Mouse (Mus musculus): ENCODE measurements at regions not wholly inside any gene's neighbourhood (a gene's known extent, or its start where the extent isn't known, plus 50 kb on each side); places are given as distances from the start of the nearest gene placed in this dataset.

DNA sequence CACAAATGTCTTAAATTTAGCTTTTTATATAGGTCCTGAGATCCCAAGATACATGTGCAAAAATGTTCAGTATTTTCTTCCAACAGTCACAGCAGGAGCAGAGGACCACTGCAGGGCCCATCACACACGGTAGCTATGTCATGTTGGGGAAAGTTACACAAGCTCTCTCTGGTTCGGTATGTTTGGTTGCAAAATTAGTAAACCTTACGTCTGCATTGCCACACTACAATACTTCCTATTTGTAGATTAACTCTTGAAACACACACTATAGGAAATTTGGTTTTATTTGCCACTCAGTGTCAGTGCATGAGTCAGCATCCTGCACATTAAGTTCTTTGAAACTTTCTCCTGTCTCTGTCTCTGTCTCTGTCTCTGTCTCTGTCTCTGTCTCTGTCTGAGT is 82.0 kb downstream of the Cth start:
- TF ChIP-seq CTCF (IDR thresholded peaks at IDR 0.05; ENCODE audit: borderline replicate concordance, extremely low read depth, insufficient read depth, insufficient read length) (no peak), POLR2A (IDR thresholded peaks at IDR 0.05; ENCODE audit: borderline replicate concordance, extremely low read depth, insufficient read depth, insufficient read length, poor library complexity, severe bottlenecking) (no peak)
- DNase-seq (ENCODE audit: low read depth): no peak

DNA sequence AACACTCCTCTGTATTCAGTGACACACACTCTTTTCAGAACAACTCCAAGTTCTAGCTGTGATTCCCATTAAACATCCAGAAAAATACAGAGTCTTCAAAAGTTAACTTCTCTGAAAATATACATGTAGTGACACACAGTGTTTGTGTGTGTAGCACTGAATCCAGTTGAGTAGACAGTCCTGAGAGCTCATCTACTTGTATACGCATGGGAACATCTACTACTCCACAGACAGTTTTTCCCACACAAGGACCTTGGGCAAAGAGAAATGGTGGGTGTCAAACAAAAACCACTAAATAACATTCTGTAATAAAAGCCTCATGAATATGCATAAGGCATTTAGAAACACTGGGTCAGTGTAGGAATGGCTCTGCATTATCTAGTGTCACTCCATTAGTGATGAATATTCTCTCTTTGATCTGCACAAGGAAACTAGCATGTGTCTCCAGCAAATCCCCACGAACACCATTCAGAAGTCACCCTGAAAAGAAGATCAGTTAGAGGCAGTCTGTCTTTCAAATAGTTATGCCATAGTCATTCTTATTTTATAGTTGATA is 83.6 kb downstream of the Cth start:
- TF ChIP-seq POLR2A (IDR thresholded peaks at IDR 0.05; ENCODE audit: borderline replicate concordance, extremely low read depth, insufficient read depth, insufficient read length, poor library complexity, severe bottlenecking) (no peak), CTCF (IDR thresholded peaks at IDR 0.05; ENCODE audit: borderline replicate concordance, extremely low read depth, insufficient read depth, insufficient read length) (no peak)

DNA sequence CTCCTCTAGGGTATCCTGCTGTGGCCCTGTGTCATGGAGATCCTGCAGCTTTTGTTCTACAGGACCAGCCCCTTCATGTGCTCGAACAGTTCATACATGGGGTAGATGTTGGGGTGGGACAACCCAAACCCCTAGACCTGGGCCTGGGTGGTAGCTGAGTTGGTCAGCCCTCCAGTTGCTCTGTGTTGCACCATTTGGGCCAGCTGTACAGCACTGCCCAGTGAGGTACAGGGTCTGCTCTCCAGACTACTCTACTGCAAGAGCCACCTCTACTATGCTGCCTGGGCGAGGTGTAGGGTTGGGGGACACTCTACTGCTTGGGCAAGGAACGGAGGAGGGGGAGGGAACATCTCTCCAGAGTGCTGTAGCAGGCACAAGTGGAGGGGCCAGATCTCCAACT is 120.6 kb downstream of the Cth start:
- no peak for TF ChIP-seq POLR2A (IDR thresholded peaks at IDR 0.05; ENCODE audit: borderline replicate concordance, extremely low read depth, insufficient read depth, insufficient read length, poor library complexity, severe bottlenecking)
- no peak for TF ChIP-seq CTCF (IDR thresholded peaks at IDR 0.05; ENCODE audit: borderline replicate concordance, extremely low read depth, insufficient read depth, insufficient read length)

More for the DNA sequence above, 83.6 kb downstream of the Cth start:
- peak; percentile 22 for DNase-seq (ENCODE audit: low read depth)

DNA sequence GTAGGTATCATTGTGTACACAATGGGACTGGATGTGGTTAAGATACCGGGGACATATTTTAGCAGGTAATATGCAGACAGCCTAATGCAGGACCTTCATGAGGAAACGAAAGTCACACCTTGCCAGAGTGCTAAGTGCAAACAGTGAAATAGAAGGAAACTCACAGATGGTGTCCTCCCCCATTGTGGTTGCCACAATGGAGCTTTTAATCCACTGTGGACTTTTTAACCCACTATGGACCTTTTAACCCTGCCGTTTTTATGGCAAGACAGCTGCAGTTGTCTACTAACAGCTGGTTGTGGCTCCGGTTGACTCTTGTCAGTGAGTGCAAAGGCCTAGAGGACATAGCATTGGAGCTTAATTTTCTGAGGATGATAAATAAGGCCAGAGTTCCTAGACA is 121.5 kb downstream of the Cth start:
- no peak for DNase-seq (ENCODE audit: low read depth)
- no peak for TF ChIP-seq POLR2A (IDR thresholded peaks at IDR 0.05; ENCODE audit: borderline replicate concordance, extremely low read depth, insufficient read depth, insufficient read length, poor library complexity, severe bottlenecking)
- no peak for TF ChIP-seq CTCF (IDR thresholded peaks at IDR 0.05; ENCODE audit: borderline replicate concordance, extremely low read depth, insufficient read depth, insufficient read length)

More for the DNA sequence above, 120.6 kb downstream of the Cth start:
- no peak for DNase-seq (ENCODE audit: low read depth)

DNA sequence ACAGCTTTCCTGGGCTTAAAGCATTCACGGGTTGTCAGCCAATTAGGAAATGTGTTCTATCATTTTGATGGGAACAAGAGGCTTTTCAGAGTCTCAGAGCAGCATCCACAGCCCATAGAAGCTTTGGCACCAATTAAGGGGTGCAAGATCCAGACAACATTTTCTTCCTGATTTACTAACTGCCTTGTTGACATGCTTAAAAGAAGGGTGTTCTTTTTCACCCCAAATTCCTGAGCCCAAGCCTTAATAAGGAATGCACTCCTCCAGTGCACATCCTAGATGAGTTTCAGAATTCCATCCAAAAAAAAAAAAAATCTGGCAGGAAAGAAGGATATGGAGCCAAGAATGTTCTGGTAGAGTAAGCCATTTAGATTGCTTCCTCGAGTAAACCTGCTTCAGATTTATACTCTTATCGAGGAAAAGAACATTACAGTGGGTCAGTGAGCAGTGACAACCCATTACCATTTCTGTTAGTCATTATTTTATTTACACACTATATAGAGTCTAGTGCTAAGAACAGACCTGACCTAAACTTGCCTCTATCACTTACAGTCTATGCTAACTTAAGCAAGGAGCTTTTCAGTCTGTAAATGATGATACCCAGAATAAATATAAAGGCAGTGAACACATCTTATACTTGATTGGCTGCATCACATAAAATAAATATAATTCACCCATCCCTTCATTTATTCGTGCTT is 137.2 kb downstream of the Cth start:
- DNase-seq (ENCODE audit: low read depth): peak; percentile 72
- TF ChIP-seq POLR2A (IDR thresholded peaks at IDR 0.05; ENCODE audit: borderline replicate concordance, extremely low read depth, insufficient read depth, insufficient read length, poor library complexity, severe bottlenecking): no peak
- TF ChIP-seq CTCF (IDR thresholded peaks at IDR 0.05; ENCODE audit: borderline replicate concordance, extremely low read depth, insufficient read depth, insufficient read length): no peak

DNA sequence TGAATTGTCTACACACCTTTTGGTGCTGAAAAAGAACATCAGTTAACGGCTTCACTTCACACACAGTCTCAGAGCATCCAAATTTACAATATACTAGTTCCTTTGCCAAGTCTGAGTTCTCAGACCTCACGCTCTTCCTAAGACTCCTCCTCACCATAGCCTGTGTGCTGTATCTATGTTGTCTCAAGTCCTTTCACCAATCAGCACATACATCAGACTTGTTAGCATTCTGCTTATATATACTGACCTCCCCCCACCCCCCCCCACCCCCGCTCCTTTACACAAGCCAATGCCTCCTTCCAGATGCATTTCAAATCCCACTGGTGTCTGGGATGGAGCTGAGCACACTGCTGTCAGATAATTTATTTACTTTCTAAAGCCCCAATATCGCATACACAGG is 143.8 kb downstream of the Cth start:
- no peak for DNase-seq (ENCODE audit: low read depth)
- TF ChIP-seq POLR2A (IDR thresholded peaks at IDR 0.05; ENCODE audit: borderline replicate concordance, extremely low read depth, insufficient read depth, insufficient read length, poor library complexity, severe bottlenecking): no peak
- TF ChIP-seq CTCF (IDR thresholded peaks at IDR 0.05; ENCODE audit: borderline replicate concordance, extremely low read depth, insufficient read depth, insufficient read length): no peak

DNA sequence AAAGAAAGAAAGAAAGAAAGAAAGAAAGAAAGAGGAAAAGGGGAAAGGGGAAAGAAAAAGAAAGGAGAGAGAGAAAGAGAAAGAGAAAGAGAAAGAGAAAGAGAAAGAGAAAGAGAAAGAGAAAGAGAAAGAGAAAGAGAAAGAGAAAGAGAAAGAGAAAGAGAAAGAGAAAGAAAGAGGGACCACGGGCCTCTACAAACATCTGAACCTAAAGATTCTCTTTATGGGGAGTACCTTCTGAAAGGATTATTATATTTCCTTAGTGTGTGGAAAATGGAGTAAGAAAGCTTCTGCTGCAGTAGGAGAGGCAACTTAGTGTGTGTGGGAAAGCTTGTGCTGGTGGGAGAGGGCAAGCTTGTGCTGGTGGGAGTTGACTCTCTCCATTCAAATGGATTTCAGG is 147.1 kb downstream of the Cth start:
- TF ChIP-seq CTCF (IDR thresholded peaks at IDR 0.05; ENCODE audit: borderline replicate concordance, extremely low read depth, insufficient read depth, insufficient read length) (no peak), POLR2A (IDR thresholded peaks at IDR 0.05; ENCODE audit: borderline replicate concordance, extremely low read depth, insufficient read depth, insufficient read length, poor library complexity, severe bottlenecking) (no peak)

DNA sequence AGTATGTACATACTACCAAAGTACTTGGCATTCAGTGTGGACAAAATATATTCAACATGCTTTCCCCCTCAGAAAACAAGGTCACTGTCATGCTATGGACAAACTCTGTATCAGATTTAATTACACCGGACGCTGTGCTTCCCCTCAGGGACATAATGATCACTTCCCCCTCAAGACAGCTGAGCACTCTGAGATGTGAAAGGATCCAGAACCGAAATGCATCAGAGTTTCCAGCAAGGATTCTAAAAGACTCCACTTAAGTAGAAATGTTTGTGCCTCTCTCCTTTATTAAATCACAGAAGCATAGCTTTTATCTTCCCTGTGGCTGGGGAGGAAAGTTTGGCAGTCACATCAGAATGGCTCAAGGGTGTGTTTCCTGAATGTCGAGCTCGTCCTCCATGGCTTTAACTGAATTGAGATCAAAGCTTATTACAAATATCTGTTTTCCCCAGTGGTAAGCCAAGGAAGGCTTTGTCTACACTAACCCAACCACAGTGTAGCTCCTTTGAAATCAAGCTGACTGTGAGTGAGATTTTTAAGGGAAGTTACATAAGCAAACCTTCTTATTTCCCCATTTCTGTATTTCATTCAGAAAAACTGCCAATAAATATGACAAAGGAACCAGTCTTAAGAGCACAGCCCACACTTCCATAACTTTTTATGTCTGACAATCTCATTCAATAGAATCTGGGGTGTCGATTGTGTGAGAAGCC is 161.2 kb downstream of the Cth start:
- TF ChIP-seq POLR2A (IDR thresholded peaks at IDR 0.05; ENCODE audit: borderline replicate concordance, extremely low read depth, insufficient read depth, insufficient read length, poor library complexity, severe bottlenecking) (no peak), CTCF (IDR thresholded peaks at IDR 0.05; ENCODE audit: borderline replicate concordance, extremely low read depth, insufficient read depth, insufficient read length) (no peak)
- DNase-seq (ENCODE audit: low read depth): peak; percentile 18

More for the DNA sequence above, 147.1 kb downstream of the Cth start:
- no peak for DNase-seq (ENCODE audit: low read depth)

DNA sequence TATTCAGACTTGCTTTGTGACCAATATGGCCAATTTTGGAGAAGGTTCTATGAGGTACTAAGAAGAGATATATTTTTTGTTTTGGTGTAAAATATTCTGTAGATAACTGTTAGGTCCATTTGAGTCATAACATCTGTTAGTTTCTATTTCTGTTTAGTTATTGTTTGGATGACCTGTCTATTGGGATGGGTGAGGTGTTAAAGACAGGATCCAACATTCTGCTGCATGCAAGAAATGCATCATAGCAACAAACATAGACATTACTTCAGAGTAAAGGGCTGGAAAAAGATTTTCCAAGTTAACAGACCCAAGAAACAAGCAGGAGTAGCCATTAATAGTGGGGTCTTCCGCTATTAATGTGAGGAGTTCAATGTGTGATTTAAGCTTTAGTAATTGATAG is 165.0 kb downstream of the Cth start:
- TF ChIP-seq CTCF (IDR thresholded peaks at IDR 0.05; ENCODE audit: borderline replicate concordance, extremely low read depth, insufficient read depth, insufficient read length) (no peak), POLR2A (IDR thresholded peaks at IDR 0.05; ENCODE audit: borderline replicate concordance, extremely low read depth, insufficient read depth, insufficient read length, poor library complexity, severe bottlenecking) (no peak)
- no peak for DNase-seq (ENCODE audit: low read depth)

DNA sequence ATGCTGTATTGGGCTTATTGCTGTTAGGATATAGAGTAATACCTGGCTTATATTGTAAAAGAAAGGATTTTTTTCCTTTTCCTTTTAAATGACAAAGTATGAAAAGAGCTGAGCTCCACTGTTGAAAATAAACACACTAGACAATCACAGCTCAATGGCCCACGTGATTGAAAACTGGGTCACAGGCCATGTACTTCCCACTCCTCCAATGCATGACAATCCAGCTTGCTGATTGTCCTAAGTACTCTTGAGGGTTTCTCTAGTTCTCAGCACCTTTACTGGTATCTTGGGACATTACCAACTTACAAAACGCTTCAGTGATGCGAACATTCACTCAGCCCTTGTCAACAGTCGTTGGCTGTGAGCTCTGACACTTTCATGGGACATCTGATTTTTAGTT is 170.1 kb downstream of the Cth start:
- TF ChIP-seq CTCF (IDR thresholded peaks at IDR 0.05; ENCODE audit: borderline replicate concordance, extremely low read depth, insufficient read depth, insufficient read length) (no peak), POLR2A (IDR thresholded peaks at IDR 0.05; ENCODE audit: borderline replicate concordance, extremely low read depth, insufficient read depth, insufficient read length, poor library complexity, severe bottlenecking) (no peak)
- DNase-seq (ENCODE audit: low read depth): no peak

DNA sequence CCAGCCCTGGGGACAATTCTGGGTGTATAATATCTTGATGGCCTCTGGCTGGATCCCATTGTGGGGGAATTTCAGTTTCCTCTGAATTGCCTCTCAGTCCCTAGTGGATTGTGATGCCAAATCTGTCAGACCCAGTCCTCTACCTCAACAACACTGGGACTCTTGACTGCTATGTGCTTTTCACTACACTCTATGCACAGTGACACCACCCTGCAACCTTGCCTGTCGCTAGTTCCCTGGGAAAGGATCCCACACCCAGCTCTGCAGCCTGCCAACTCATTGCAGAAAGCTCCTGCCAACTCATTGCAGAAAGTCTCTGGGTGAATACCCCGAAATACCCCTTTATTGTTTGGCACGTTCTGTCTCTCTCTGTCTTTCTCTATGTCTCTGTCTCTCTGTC is 174.6 kb downstream of the Cth start:
- TF ChIP-seq CTCF (IDR thresholded peaks at IDR 0.05; ENCODE audit: borderline replicate concordance, extremely low read depth, insufficient read depth, insufficient read length) (no peak), POLR2A (IDR thresholded peaks at IDR 0.05; ENCODE audit: borderline replicate concordance, extremely low read depth, insufficient read depth, insufficient read length, poor library complexity, severe bottlenecking) (no peak)
- peak; percentile 28 for DNase-seq (ENCODE audit: low read depth)

Data from brain, embryonic 14.5 days (tissue).